Mouse (Mus musculus) left cerebral cortex, adult 11 months (tissue): ENCODE results near the gene Lkaaear1.

Experiments used
- DNase-seq: peaks from one replicate; pipeline ENCODE4 v3.0.0; 2022; ENCODE audit warnings: low spot score

Lkaaear1 gene

GRCm38 (mm10) chr2:181683381-181683780 lies 14.9 kb downstream of the Lkaaear1 start:
- DNase-seq = no peak

- DNase-seq = no peak
Observed at GRCm38 (mm10) chr2:181681978-181682377, 16.3 kb downstream of the Lkaaear1 start.

- no peak for DNase-seq
Observed at GRCm38 (mm10) chr2:181680716-181681117, 17.5 kb downstream of the Lkaaear1 start.

GRCm38 (mm10) chr2:181679951-181680715 lies 18.1 kb downstream of the Lkaaear1 start, which contains the start of gene Tcea2:
Gene Tcea2 (plus strand): TSS chr2:181680310.
- peak; percentile 41 for DNase-seq

GRCm38 (mm10) chr2:181678780-181679179 lies 19.5 kb downstream of the Lkaaear1 start:
- DNase-seq = peak; percentile 79

GRCm38 (mm10) chr2:181677755-181678098 lies 20.5 kb downstream of the Lkaaear1 start:
- DNase-seq = no peak

- no peak for DNase-seq
Observed at GRCm38 (mm10) chr2:181677096-181677754, 21.0 kb downstream of the Lkaaear1 start.

GRCm38 (mm10) chr2:181676424-181676823 lies 21.8 kb downstream of the Lkaaear1 start:
- DNase-seq = no peak

GRCm38 (mm10) chr2:181675454-181675853 lies 22.8 kb downstream of the Lkaaear1 start:
- DNase-seq = no peak

- DNase-seq = no peak
Observed at GRCm38 (mm10) chr2:181674934-181675333, 23.3 kb downstream of the Lkaaear1 start.

- DNase-seq = no peak
Observed at GRCm38 (mm10) chr2:181673501-181673900, 24.7 kb downstream of the Lkaaear1 start.

GRCm38 (mm10) chr2:181671984-181672383 lies 26.3 kb downstream of the Lkaaear1 start:
- no peak for DNase-seq

- no peak for DNase-seq
Observed at GRCm38 (mm10) chr2:181671326-181671725, 26.9 kb downstream of the Lkaaear1 start, which contains the start of gene Sox18. Gene Sox18 (minus strand): TSS chr2:181671640.

- DNase-seq = no peak
Observed at GRCm38 (mm10) chr2:181670913-181671311, 27.3 kb downstream of the Lkaaear1 start.

- no peak for DNase-seq
Observed at GRCm38 (mm10) chr2:181670285-181670912, 27.8 kb downstream of the Lkaaear1 start.

GRCm38 (mm10) chr2:181663298-181663630 lies 35.0 kb downstream of the Lkaaear1 start:
- DNase-seq = no peak

- DNase-seq = no peak
Observed at GRCm38 (mm10) chr2:181662620-181663297, 35.5 kb downstream of the Lkaaear1 start.

GRCm38 (mm10) chr2:181659609-181660055 lies 38.6 kb downstream of the Lkaaear1 start:
- peak; percentile 62 for DNase-seq

- DNase-seq = no peak
Observed at GRCm38 (mm10) chr2:181658930-181659555, 39.2 kb downstream of the Lkaaear1 start.

GRCm38 (mm10) chr2:181658528-181658927 lies 39.7 kb downstream of the Lkaaear1 start:
- no peak for DNase-seq

- DNase-seq = no peak
Observed at GRCm38 (mm10) chr2:181657441-181657840, 40.8 kb downstream of the Lkaaear1 start.

- no peak for DNase-seq
Observed at GRCm38 (mm10) chr2:181656734-181657133, 41.5 kb downstream of the Lkaaear1 start, which contains the start of gene Gm29797. Gene Gm29797 (plus strand): TSS chr2:181657034.
